Mouse (Mus musculus) hindlimb bud, embryonic 11.5 days (tissue): ENCODE data around the gene AI597479.

Experiments used
- DNase-seq: peaks from one replicate; pipeline ENCODE4 v3.0.0-alpha.2; 2012; ENCODE audit warnings: low read depth, low spot score; ENCODE audit errors: extremely low spot score

Gene AI597479

DNA sequence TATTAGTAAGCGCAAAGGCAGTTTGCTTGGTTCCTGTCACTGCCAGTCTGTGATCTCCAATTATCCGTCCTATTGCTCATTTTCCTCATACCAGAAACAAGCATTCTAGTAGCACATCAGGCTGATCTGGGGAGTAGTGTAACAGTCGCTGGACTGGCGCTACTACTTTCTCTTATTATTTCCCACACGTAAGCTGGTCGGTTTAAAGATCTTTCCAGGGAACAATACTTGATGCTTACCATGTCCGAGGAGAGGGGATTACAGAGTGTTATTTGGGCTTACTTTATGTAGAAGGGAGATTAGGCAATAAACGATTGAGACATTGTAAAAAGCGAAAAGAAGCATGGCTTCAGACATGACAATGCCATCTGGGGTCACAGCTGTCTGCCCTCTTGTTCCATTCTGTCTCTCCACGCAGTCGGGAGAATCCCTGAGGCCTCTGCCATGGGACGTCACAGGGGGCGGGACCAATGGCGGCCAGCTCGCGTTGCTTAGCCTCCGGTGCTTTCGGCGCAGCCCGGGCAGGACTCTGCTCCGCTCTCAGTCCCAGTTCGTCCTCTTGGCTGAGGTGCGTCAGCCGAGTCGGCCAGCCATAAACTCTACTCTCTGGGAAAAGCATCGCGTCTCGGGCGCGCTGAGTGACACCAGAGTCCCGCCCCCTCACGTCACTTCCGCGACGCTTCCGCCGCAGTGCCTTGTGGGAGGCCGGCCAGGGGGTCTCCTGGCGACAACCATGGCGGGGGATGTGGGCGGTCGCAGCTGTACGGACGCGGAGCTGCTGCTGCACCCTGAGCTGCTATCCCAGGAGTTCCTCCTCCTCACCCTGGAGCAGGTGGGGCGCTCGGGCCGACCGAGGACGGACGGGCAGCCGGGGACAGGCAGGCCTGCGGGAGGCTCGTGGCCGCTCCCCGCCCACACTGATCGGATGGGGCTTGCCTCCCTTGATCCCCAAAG is at the start of gene AI597479, which contains the start of gene Tgfbrap1:
Gene AI597479 (plus strand): TSS at position 680 of the 954 bp plus-strand sequence.
Gene Tgfbrap1 (minus strand): TSS at position 607 of the 954 bp plus-strand sequence.
- peak; percentile 56 for DNase-seq

DNA sequence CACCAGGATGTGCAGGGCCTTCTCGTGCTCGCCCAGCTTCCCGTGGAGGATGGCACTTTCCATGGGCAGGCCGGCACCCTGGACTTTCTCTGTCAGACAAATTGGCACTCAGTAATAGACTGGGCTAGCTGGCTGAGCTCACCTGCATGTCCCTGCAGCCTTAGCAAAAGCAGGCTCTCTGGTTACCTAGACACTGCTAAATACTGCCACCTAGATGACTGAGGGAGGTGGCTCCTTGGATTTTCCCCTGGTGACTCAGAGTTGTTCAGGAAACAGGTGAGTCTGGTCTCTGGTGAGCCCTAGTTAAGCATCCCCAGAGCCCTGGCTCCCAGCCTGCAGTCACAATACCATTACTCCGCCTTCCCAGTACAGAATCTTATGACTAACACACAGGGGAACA is 46.6 kb upstream of the AI597479 start:
- DNase-seq, result no peak

DNA sequence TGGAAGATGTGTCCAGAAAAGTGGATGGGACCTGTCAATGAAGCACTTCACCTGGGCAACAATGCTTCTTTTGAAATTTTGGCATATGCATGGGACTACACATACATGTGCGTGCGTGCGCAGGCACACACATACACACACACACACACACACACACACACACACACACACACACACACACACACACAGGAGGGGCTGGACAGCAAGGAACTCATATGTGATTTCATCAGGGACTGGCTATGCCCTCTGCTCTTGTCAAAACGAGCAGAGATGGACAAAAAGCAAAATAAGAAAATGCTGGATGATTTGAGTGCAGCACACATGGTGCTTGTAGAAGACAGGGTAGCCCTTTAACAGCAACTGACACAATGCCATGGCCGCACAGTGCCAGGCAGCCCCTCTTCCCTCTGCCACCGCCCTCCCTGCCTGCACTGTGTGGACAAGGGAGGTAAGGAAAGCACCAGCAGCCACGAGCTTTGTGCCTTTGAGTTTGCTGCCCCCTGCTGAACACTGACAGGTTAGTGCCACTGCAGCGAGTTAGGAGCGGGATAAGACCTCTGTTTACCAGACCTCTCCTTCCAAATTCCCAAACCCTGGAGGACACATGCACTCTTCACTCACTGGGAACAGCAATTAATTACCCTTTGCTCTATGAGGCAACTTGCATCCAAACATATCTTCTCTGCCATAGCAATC is 32.7 kb upstream of the AI597479 start:
- DNase-seq, result peak; percentile 37

DNA sequence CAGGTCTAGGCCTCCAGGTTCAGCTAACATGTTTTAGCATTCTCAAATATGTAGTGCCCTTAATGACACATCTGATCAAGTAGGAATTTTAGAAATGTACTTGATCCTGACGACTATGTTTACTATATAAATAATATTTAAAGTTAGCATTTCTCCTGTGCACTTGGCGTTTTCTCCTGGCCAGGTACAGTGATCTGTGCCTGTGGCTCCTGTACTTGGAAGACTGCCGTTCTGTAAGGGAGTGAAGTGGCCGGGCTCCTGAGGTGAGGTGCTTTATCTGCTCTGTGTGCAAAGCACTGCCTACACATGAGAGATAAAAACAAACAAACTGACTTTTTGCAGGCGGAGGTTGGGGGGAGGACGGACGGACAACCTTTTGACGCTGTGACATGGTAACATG is 31.9 kb upstream of the AI597479 start:
- DNase-seq, result no peak

DNA sequence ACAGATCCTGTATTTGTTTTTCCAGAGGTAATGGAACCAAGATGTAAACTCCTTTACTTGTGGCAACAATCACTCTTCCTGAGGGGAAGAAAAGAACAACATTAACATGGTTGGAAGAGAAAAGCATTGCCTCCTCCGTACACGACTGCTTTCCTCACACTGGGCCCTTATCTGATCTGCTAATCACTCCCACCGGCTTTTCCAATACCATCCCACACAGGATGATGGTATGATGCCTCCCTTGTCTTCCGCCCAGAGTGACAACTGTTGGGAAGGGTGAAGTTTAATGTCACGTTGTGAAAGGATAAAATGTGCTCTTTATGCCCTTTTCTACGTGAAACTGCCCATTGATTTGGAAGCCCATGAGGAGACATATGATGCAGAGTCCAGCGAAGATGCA is 31.0 kb upstream of the AI597479 start:
- no peak for DNase-seq

DNA sequence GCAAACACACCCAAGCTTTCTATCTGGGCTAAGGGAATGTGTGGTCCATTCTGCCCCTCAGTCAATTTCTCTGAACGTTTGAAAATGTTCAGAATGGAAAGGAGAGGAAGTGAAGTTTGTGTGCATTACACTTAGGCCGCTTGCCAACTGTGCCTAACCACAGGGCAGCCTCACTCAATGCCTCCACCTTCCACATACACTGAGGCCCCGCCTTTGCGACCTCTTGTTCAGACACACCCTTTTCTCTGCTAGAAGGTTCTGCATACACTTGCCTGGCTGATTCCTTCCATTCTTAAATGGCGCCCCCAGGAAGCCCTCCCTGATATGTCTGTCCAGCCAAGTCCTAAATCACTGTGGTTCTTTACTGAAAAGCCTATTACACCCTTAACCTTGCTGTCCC is 27.8 kb upstream of the AI597479 start:
- DNase-seq, result no peak

DNA sequence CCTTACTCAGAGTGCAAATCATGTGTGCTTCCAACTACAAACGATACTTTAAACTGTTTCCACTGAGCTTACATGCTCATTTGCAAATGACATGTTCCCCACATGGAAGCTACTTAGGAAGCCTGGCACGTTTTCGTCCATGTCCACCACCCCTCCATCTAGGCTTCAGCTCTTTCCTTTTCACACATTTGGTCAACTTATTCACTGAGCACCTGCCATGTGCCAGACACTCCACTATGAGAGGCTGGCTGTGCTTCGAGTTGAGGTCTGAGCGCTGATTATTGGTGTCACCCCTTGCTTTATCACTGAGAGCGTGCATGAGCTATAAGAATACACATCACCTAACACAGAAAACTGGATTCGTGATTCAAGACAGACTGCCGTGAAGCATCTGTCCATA is 26.5 kb upstream of the AI597479 start:
- no peak for DNase-seq

DNA sequence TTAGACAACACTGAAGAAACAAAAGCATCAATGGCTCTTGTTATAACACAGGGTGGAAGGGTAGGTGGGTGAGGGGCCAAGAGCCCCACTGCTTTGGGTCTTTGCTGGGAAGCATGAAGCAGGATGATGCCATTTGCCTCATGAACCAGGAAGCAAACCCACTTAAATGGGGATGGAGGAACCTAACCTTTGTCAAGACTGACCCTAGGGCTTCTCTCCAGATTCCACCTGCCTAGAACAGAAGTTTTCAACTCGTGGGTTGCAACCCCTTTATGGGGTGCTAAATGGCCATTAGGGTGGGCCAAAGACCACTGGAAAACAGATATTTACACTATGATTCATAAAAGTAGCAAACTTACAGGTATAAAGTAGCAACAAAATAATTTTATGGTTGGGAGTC is 25.9 kb upstream of the AI597479 start:
- DNase-seq, result no peak

DNA sequence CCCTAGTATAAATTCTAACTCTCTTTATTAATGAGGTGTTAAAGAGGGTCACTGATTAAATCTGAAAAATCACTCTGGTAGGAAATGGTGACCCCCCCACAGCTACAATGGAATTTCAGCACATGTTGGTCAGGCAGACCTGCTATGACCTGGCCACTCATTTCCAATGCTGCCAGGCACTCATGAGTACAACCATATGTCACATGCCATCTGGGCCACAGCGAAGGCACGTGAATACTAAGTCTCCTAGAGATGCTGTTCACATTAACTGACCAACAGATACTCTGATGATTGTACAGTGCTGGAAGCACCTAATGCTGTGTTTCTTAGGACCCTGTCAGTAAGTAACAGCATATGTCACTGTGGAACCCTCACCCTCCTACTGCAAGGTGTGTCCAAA is 23.7 kb upstream of the AI597479 start:
- DNase-seq, result no peak

DNA sequence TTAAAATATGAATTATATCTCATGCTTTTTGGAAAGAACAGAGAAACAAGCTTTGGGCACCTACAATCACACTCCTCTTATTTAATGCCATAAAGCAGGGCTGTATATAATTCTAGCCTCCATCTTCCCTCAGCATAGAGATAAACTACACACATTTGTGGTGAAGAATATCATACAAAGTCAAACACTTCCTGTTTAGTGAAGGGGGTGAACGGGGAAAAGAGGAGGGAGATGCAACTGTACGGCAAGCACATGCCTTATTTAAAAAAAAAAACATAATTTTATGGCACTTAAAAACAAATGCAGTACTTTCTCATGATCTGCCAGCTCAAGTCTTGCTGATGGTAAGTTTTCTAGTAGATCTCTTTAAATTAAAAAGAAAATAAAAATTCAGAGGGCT is 20.4 kb upstream of the AI597479 start:
- no peak for DNase-seq

DNA sequence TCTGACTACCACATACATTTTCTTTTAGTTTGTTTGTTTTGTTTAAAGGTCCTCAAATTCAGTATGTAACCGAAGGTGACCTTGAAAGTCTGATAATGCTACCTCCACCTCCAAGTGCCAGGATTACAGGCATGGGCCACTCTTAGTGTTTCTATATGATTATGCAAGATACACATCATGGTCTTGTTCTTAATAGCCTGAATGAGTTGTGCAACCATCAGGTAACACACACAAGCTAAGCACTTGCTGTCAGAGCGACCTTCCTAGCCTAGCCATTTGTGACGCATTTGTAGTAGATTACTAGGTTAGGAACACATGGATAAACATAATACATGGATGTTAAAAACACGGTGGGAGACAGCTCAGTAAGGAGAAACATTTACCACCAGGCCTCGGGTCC is 15.6 kb upstream of the AI597479 start:
- no peak for DNase-seq

DNA sequence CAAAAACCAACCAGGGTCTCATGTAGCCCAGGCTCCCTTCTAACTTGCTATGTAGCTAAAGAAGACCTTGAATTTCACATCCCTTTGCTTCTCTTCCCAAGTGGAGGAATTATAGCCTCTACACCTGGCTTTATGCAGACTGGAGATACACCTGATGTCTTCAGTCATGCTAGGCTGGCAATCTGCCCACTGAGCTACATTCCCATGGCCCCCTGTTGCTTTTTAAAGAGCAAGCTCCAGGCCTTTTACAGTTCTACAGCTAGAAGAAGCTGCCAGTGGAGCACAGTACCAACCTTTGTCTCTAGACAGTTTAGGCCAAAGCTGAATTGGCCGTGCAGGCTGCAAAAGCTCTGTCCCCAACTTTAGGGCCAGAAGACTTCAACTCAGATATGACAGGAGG is 8.1 kb upstream of the AI597479 start:
- no peak for DNase-seq

DNA sequence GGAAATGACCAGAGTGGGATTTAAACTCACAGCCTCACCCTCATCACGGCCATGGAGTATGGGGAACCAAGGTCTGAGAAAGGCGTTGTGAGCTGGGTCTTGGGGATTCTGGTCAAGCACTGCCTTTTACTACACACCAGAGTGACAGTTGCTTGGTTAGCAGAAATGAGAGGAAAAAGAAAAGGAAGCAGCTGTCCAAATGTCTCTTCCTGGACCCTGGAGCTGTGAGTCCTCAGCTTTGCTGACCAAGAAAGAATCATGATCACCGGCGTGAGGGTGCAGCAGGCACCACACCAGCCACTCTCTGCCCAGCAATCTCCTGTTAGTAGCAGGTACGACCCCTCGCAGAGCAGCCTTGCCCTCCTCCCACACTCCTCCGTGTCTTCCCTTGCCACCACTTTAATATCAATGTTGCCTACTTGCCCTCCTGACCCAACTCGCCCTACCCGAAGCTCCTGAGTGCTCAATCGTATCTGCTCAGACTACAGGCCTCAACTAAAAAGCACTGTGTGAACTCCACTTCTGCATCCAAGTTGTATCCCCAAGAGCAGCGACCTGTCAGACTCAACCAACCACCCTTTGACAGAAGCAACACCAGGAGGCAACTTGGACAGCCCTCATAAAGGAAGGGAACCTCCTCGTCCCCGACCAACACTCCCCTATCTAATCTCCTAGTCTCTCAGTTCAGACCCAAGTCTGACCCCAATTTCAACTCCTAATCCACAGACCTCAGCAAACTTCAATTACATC is 7.0 kb upstream of the AI597479 start:
- no peak for DNase-seq

DNA sequence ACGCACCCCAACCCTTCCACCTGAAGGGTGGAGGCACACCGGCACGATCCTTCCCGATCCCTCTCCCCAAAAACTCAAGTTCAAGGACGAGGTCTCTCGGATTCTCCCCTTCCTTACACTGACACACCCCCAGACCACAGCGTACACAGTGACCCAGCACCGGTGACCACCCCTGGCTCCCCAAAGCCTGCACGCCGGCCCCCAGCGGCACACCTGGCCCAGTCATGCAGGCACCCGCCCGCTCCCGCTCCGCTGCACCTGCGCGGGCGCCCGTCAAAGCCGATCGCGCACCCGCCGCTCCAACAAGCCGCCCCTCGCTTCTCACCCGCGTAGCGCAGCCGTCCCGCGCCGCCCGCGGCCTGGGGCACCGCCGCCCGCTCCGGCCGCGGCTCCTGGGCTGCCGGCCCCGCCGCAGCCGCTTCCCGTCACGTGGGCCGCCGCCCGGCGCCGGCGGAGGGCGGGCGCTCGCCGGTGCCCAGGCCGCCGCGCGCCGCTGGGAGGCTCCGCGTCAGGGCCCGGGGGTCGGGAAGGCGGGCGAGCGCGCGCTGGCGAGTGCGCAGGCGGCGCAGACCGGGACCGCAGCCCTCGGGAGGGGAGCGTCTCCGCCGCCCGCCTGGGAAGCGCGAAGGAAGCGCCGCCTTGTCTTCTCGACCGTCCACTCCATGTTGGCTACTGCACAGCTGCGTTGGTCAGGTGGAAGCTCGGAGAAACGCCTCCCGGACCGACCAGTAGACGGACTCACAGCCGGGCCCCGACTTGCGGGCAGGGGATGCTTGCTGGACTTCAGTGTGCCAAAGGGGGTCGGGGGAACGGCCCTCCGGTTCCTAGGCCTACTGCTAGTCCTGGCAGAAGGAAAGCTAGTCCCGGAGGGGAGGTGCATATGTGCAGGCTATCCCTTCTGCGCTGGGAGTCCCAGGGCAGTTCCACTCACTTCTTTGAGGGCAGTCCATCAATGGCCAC is 6.2 kb upstream of the AI597479 start:
- no peak for DNase-seq

DNA sequence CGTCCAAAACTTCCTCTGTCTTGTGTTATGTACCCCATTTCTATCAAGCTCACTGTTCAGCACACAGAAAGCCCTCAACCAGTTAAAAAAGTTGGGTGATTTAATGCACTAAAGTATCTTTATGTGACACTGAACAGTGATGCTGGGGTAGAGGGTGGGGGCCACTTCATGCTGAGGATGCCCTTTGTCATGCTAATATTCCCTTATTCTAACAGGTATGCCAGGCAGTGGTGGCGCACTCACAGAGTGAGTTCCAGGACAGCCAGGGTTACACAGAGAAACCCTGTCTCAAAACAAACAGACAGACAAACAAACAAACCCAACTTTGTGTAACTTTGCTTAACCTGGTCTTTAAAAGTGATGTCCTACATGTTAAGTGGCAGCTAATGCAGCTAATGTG is 4.3 kb upstream of the AI597479 start:
- DNase-seq, result no peak

DNA sequence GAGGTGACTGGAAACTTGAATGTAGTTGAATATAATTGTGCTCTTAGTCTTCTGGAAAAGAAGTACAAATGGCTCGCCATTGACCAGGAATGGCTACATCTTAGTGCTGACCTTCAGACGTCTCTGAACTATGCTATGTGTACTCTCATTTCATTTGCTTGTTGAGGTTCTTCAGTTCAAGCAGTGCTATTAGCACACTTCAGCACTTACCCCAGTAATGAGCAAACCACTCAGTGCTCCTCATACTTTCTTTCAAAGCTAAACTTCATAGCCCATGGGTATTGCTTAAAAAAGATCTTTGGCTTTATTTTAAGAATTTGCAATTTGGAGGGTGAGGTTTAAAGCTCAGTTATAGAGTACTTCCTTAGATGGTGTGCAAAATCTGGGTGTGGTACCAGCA is 10.2 kb downstream of the AI597479 start:
- DNase-seq, result no peak

DNA sequence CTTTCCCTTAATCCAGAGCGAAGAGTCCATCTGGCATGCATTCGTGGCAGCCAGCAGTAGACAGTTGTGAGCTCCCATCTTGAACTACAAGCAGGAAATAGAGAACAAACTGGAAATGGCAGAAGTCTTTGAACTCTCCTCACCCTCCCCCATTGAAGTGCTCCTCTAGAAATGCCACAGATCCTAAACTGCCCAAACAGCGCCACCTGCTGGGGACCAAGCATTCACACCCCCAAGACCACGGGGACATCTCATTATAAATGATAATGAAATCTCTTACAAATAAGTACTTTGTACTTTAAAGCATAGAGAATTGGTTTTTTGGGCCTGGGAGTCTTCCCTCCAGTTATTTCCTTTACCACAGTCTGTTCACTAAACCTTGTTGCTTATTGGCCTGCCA is 12.0 kb downstream of the AI597479 start:
- no peak for DNase-seq

DNA sequence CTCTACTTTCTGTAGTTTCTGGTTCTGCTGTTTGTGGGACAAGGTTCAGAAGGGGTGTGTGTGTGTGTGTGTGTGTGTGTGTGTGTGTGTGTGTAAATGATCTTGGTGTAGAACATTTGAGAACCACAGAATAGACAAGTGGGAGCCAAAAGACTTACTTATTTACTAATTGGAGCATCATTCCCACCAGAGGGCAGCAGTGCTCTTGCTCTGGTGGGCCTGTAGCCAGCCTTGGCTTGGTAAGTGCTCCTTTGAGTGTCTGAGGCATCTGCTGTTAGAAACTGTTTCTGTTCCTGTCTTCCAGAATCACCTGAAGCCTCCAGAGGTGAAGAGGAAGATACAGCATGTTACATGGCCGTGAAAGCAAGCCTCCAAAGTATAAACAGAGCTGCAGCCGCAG is 14.4 kb downstream of the AI597479 start:
- no peak for DNase-seq

DNA sequence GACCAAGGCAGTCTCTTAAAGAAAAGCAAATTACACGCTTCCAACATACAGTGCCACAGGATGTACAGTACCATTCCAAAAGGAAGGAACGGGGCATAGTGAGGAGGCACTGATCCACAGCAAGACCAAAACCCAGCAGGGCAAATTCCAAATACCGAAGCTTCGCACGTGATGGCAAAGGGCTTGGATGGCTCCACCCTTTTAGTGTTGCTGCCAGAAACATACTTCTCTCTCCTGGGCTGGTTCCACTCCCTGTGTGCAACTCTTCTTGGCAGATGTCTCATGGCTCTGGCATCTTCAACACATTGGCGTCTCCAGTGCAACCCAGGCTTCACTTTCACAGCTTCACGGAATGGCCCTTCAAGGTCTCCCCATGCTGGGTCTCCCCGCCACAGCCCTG is 18.9 kb downstream of the AI597479 start:
- no peak for DNase-seq

DNA sequence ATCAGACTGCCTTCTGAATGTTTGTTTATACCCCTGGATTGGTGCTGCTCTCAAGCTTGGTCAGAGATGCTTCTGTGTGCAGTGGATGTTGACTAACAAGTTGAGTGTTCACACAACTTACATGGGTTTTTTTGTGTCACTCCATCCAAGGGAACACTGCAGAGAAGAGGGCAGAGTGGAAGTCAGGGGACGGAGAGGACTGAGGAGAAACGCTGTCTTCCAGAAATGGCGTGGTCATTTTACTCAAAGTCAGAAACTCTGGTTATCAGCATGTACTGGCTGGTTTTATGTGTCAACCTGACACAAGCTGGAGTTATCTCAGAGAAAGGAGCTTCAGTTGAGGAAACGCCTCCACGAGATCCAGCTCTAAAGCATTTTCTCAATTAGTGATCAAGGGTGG is 22.4 kb downstream of the AI597479 start:
- DNase-seq, result no peak
